Mouse (Mus musculus) frontal cortex, adult (tissue): ENCODE results near the gene Slc27a1.

Source experiments
- ATAC-seq: cut with Nextera tagmentation; 2 replicates; pipeline ENCODE4 v1.9.2; 2017; ENCODE audit warnings: mild to moderate bottlenecking, moderate library complexity, mixed read lengths; ENCODE audit not compliant: low TSS enrichment

Slc27a1 gene

GRCm38 (mm10) chr8:71580201-71580600 is 11.5 kb downstream of the Slc27a1 start:
- ATAC-seq, result no peak

- ATAC-seq, result no peak
These were observed 18.2 kb downstream of the Slc27a1 start for GRCm38 (mm10) chr8:71586891-71587290.

- no peak for ATAC-seq
These were observed 20.1 kb downstream of the Slc27a1 start for GRCm38 (mm10) chr8:71588762-71589161.

GRCm38 (mm10) chr8:71591017-71591416 is 22.3 kb downstream of the Slc27a1 start:
- no peak for ATAC-seq

- peak; percentile 68 for ATAC-seq
These were observed 23.0 kb downstream of the Slc27a1 start, which contains the start of gene Pgls for GRCm38 (mm10) chr8:71591471-71592373. Pgls (plus strand) TSS chr8:71592176.

GRCm38 (mm10) chr8:71592374-71593170 is 23.9 kb downstream of the Slc27a1 start:
- ATAC-seq, result peak; percentile 62

GRCm38 (mm10) chr8:71593556-71594323 is 25.1 kb downstream of the Slc27a1 start:
- no peak for ATAC-seq

- no peak for ATAC-seq
These were observed 25.6 kb downstream of the Slc27a1 start for GRCm38 (mm10) chr8:71594324-71594722.

- ATAC-seq, result peak; percentile 48
These were observed 27.2 kb downstream of the Slc27a1 start for GRCm38 (mm10) chr8:71595862-71596261.

GRCm38 (mm10) chr8:71596384-71596783 is 27.7 kb downstream of the Slc27a1 start:
- no peak for ATAC-seq

- ATAC-seq, result no peak
These were observed 28.1 kb downstream of the Slc27a1 start for GRCm38 (mm10) chr8:71596798-71597197.

- ATAC-seq, result no peak
These were observed 28.8 kb downstream of the Slc27a1 start, which contains the start of gene Fam129c for GRCm38 (mm10) chr8:71597451-71597850. Fam129c (plus strand) TSS chr8:71597648.

- ATAC-seq, result no peak
These were observed 29.7 kb downstream of the Slc27a1 start for GRCm38 (mm10) chr8:71598375-71598774.

- no peak for ATAC-seq
These were observed 30.2 kb downstream of the Slc27a1 start for GRCm38 (mm10) chr8:71598841-71599240.

GRCm38 (mm10) chr8:71601939-71602665 is 33.4 kb downstream of the Slc27a1 start:
- ATAC-seq, result peak; percentile 28; the same call in 1 of the 2 replicates

GRCm38 (mm10) chr8:71602666-71603334 is 34.1 kb downstream of the Slc27a1 start:
- peak; percentile 63 for ATAC-seq

GRCm38 (mm10) chr8:71604021-71604420 is 35.3 kb downstream of the Slc27a1 start:
- no peak for ATAC-seq

- ATAC-seq, result peak; percentile 97
These were observed 42.4 kb downstream of the Slc27a1 start, which contains the start of gene Colgalt1 for GRCm38 (mm10) chr8:71610822-71611651. Colgalt1 (plus strand) TSS chr8:71610998.

GRCm38 (mm10) chr8:71612141-71612540 is 43.5 kb downstream of the Slc27a1 start:
- no peak for ATAC-seq
